Mouse (Mus musculus) ovary, postnatal 14 days (tissue): ENCODE results near the gene Capza2.
"Not testable (repeated sequence)": the region's sequence is repeated elsewhere in the genome, so short reads cannot be mapped to it uniquely, and the experiment has no call there.

ENCODE experiments used
- DNase-seq: peaks from one replicate; pipeline ENCODE4 v3.0.0; 2022; ENCODE audit warnings: low spot score

Gene Capza2

DNA sequence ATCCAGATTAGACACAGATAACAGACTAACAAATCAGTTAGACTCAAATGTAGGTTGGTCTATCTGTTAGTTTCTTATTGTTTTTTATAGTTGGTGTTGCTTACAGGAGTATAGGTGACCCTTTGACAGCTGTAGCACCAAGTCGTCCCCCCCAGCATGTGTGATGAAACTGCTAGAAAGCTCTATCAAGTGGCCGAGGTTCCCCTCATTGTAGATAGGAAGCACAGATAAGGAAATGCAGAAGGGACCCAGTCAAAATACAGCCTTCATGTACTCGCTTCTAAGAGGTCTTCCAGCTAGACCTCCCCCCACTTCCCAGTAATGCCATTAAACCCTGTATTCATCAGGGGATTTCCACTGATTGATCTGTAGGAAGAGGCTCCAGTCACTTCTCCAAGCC is 6.7 kb downstream of the Capza2 start:
- DNase-seq, result no peak

DNA sequence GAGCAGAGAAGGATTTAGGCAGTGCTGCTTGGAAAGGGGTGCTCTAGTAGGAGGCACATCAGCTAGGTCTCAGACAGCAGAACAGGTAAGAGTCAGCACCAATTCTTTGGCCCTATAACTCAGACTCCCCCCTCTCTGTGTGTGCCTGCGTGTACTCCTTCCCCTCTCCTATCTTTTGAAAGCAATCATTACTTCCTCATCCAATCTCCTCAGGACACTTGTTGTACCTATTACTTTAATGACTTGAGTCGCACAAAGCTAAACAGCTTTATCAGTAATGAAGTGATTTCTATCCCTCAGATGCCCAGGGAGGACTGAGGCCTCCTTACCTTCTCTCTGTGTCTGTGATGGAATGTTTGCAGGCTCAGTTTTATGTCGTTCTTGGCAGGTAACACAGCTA is 10.1 kb downstream of the Capza2 start:
- DNase-seq, result no peak

DNA sequence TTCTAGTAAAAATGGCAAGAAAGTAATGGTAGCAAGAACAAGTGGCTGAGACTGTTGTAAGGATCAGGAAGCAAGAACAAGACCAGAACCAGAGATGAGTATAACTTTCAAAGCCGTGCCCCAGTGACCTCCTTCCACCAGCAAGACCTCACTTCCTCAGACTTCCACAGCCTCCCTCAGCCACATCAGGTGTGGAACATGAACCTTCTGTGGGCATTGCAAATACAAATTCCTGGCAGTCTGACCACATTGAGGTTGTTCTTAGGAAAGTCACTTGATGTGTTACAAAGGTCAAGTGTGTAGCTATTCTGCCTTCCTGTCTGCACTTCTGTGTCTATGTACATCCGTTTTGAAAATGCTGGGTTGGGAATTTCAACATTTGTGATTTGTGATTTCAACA is 16.1 kb downstream of the Capza2 start:
- DNase-seq, result no peak

DNA sequence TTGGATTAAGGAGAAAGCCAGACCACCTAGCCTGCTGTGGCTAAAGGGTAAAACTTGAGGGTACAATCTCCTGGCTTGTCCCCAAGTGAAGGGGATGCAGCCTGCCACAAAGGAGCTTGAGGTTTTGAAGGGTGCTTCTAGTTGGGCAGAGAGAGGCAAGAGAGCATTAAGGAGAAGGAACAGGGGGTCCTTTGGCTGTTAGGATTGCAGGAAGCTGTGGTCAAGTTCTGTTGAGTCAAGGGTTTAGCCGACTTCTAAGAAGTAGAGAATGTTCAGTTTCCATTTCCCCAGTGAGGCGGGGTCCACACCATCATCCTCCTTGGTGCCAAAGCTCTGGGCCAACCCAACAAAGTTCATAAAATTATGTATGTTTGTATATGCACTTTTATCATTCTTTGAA is 19.0 kb downstream of the Capza2 start:
- no peak for DNase-seq

DNA sequence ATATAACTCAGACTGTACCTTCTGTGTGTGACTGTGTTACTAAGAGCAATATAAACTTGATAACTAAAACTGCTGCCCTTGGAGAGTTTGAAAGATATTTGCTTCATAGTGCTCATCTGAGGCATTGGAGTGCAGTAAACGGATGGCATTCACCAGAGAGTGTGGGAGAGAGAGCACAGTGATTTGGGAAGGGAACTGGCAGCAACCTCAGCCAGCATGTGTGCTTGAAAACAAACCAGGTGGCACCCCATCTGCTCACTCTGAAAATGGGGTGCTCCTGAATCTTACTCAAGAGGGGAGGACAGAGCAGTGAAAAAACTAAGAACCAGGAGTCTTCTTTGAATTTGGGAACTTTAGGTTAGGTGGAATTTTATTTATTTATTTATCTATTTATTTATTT is 21.3 kb downstream of the Capza2 start:
- no peak for DNase-seq

DNA sequence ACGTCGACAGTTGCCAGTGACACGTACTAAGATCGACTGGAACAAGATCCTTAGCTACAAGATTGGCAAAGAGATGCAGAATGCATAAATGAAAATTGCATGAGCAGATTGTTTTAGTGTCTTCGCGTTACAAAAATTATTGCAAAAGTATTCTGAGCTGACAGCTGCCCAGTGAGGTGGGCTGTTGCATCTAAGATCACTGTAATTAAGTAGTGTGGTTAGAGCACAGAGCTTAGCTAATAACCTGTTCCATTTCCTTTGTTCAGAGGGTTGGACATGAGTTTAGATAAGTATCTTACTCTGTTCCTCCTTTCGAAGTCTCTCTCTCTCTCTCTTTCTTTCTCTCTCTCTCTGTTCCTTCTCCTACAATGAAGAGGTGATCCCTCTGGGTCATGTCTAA is 29.3 kb downstream of the Capza2 start:
- no peak for DNase-seq

DNA sequence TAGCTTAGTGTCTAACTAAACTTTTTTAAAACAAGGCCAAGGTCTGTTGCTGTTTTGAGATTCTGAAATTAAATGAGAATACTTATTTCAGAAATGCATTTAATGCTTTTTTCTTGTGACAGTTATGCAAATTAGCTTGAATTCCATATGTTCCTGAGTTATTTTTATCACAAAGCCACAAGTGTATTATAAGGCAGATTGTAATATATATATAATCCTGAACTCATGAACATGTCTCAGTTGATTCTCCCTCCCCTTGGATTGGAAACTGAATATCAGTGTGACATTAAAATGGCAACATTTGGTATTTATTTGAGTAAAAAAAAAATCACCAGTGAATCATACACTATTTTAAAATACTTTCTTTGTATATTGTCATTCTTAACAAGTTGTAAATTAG is 30.0 kb downstream of the Capza2 start:
- DNase-seq, result no peak

DNA sequence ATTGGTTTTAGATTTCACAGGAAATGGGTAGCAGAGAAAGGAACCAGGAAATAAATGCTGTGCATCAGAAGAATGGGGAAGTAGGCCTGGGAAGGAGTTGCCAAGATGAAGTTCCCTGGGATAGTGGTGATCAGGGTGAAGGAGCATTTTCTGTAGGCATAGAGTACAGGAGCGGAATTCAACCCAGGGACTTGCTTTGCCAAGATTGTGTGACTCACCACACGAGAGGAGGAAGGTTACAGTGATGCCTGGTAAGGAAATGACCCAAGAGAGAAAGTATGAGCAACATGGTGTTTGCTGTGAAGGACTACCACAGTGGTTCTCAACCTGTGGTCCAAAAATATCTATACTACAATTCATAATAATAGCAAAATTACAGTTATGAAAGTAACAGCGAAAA is 31.8 kb downstream of the Capza2 start:
- DNase-seq, result no peak

DNA sequence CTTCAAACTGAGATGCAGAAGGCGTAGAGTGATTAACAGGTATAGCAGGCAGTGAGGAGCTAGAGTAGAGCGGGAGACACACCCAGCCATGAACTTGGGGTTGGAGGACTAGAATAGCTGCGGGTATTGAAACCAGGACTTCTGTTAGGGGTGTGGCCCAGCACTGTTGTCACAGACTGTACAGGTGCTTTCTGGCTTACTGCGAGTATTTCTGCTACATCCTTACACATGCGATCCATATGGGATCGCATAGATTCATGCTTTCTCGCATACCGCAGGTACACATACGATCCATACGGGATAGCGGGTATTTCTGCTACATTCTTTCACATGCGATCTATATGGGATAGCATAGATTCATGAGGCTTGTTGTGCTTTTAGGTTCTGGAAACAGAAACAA is 32.3 kb downstream of the Capza2 start:
- no peak for DNase-seq

DNA sequence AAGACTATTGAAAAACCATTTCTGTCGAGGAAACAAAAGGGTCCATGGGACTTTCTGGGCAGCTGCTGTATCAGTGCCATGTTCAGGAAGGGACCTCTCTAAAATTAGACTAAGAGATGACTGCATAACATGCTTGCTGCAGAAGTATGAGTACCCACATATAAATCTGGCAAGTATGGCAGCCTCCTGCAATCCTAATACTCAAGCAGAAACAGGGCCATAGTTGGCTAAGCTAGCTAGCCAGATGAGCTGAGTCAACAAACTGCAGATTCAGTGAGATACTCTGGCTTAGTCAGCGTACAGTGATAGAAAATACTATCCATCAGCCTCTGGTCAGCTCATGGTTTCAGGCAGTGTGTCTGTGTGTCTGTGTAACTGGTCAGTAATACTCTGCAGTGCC is 33.8 kb downstream of the Capza2 start:
- DNase-seq, result no peak

DNA sequence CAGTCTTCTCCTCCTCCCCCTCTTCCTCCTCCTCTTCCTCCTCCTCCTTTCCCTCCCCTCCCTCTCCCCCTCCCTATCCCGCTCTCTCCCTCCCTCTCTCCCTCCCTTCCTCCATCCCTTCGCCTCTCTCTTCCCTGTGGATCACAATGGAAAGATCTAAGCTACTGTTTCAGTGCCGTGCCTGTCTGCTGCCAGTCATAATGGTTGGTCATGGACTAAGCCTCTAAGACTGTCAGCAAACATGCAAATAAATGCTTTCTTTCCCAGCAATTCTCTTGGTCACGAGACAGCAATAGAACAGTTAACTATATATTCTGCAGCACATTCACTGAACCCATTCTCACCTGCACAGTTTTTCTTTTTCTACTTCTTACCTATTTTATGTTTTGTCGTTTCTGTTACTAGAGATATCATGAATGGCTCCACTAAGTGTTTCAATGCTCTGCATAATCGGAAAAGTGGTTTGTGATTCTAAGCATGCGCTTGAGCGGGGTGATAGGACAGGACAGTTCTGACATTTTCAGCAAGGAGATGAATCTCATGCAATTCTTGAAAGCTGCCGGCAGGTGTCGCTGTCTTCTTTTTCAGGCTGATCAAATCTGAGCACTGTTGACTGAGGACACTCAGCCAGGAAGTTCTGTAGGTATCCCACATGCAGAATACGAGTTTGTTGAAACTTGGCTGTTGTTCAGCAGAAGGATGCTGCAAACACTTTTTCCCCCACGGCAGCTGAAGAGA is 39.2 kb downstream of the Capza2 start:
- peak; percentile 38 for DNase-seq

DNA sequence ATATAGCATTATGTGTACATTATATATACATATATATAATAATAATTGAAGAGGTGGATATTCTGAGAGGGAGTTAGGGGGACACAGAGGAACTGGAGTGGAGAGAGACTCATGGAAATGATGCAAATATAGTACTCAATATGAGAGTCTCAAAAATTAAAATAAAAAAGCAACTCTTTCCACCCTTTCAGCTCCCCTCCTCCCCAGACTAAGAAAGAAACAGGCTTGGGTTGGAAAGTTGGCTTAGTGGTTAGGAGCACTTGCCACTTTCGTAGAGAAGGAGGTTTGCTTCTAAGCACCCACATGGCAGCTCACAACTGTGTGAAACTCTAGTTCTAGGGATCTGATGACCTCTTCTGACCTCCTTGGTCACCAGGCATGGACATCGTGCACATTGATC is 41.0 kb downstream of the Capza2 start:
- no peak for DNase-seq

DNA sequence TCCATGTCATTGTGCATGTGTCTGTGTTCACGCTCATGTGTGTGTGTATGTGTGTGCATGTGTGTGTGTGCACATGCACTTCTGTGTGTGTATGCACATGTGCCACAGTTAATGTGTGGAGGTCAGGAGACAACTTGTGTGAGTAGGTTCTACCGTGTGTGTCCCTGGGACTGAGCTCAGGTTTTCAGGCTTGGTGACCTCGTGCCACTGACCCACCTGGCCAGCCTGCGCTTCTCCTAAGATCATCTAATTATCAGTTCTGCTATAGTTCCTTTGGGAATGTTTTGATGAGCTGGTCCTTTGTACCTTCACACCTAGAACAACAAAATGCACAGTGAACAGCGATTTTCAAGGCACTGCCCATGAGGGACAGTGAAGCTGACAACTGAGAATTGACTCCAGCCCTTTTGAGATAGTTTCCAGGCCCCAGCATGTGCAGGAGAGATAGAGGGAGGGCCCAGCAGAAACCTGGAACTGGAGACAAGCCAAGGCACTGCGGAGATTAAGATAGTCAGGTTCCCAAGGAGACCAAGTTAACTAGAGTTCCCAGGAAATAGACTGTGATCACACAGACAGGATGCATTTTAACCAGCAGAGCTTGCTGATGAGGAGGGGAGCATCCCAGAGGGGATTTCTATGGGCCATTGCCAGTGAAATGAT is 44.4 kb downstream of the Capza2 start:
- DNase-seq, result no peak

DNA sequence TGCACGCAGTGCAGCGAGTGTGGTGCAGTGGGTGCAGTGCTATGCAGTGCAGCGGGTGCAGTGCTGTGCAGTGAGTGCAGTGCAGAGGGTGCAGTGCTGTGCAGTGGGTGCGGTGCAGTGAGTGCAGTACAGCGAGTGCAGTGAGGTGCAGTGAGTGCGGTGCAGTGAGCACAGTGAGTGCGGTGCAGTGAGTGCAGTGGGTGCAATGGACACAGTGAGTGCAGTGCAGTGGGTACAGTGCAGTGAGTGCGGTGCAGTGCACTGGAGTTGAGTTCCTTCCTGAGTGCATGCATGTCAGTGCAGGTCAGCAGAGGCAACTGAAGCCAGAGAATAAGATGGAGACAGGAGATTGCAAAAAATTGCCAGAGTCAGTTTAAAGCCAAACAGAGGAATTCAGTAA is 45.8 kb downstream of the Capza2 start:
- no peak for DNase-seq

DNA sequence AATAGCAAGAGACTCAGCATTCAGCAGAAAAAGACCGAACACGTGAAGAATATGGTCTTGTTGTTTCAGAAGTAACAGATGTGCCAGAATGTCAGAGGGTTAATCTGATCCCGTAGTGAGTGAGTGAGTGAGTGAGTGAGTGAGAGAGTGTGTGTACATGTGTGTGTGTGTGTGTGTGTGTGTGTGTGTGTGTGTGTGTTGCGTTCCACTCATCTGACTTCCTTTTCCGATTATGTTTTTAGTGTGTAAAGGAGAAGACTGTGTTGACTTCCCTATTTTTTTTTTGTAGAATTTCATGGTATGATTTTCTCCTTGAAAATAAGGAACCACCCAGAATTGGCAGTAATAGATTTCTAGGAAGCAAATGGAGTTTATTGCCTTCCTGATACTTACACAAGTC is 52.6 kb downstream of the Capza2 start:
- no peak for DNase-seq

DNA sequence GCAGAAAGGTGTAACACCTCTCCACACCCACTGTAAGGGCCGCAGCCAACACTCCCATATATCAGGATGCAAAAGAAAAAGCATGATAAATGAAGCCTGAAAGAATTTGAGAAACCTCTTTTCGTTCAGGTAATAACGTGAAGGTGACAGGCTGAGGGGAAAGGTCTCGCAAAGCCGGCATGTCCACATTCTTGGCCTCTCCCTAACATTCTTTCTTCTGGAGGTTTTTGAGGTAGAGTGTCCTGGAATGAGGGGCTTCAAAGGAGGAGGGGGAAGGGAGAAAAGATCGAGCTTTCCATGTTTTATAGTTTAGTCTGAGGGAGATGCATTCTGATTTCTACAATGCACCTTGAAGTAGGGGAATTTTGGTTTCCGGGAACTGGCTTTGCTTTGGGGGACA is 56.6 kb downstream of the Capza2 start, which contains the start of gene St7:
Gene St7 (plus strand): TSS at position 287 of the 400 bp plus-strand sequence.
- no peak for DNase-seq

DNA sequence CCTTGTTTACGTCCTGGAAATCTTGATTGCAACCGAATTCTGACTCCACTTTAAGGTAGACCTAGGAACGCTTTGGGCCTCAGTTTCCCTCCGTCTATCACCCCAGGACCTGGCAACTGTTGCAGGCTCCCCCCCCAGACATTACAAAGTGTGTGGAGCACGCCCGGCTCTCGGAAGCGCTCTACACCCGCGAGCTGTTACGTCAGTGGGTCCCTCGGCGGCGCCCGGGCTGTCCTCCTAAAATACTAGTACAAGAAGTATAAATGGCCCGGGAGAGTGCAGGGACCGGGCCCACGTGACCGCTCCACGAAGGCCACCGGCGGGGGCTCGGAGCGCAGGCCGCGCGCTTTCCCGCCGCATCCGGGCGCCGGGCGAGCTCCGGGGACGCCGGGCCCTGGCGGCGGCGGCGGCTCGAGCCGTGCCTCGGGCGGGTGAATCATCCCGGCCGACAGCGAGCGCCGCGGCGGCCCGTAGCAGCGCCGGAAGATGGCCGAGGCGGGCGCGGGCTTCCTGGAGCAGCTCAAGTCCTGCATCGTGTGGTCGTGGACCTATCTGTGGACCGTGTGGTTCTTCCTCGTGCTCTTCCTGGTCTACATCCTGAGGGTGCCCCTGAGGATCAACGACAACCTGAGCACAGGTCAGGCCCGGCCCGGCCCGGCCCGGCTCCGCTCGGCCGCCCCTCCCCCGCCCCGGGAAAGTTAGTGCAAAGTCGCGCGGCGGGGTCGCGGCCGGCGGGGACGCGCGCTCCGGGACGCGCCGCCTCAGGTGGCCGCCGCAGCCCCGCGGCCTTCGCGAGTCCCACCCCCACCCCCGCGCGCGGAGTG is 57.9 kb downstream of the Capza2 start:
- peak; percentile 46 for DNase-seq

DNA sequence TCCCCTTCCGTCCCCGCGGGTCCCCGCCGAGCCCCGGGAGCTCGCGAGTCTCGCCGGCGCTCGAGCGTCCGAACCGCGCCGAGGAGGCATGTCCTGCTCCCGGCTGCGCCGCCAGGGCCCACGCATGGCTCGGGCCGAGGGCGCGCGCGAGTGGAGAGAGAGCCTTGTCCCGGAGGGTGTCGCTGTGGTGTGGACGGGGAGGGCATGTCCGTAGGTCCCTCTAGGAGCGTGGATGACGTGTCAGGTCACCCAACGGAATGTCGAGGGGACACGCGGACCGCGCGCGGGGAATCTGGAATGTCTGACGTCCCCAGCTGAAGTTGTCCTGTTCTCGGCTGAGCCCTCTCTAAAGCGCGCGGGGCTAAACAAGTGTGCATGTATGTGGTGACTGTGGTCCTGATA is 58.5 kb downstream of the Capza2 start:
- DNase-seq, result peak; percentile 58

DNA sequence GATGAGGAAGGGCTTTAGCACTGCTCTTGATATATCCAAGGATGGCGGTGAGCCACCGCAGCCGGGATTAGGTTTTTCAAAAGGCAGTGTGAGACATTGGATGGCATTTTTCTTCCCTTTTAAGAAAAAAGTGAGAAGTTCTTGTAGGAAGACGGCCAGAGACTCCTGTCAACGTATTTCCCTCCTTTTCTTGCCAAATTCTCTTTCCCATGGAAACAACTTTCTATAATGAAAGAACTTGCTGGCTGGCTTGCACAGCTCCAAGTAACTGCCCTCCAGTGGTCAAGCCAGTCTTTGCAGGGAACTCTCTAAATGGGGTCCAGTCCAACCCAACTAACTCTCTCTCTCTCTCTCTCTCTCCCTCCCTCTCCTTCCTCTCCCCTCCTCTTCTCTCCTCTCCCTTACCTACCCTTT is 60.3 kb downstream of the Capza2 start:
- DNase-seq, result peak; percentile 39

DNA sequence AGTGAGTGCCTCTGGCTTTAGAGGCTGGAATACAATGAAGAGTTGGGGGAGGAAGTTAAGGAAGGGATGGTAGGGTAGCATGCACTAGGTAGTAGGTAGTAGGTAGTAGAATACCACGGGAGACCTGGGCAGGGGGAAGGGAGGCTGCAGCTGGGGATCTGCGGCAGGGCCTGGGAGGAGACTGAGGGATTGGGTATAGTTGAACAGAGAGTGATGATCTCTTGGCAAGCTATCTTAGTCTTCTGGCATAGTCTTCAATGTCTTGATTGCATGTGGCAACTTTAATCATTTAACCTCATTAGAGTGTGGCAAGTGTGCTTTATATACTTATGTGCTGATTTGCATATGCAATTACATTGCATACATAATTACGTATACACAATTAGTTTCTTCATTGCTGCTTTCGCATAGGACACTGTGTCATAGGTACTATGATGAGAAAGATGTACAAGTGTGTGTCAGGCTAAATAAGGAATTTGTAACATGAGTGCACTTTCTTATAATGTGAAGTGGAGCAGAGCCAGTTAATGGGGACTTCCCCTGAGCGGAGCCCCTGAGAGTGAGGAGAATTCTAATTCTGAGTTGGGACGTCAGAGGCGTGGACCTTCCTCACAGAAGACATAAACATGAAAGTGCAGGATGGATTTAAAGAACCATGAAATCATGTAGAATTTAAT is 65.0 kb downstream of the Capza2 start:
- no peak for DNase-seq

DNA sequence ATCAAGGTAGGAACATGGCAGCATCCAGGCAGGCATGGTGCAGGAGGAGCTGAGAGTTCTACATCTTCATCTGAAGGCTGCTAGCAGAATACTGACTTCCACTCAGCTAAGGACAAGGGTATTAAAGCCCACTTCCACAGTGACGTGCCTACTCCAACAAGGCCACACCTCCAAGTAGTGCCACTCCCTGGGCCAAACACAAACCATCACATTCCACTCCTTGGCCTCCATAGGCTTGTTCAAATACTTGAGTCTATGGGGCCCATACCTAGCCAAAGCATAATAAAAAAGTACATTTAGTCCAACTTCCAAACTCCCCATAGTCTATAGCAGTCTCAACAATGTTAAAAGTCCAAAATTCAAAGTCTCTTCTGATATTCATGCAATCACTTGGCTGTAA is 68.0 kb downstream of the Capza2 start:
- DNase-seq, result not testable (repeated sequence)

DNA sequence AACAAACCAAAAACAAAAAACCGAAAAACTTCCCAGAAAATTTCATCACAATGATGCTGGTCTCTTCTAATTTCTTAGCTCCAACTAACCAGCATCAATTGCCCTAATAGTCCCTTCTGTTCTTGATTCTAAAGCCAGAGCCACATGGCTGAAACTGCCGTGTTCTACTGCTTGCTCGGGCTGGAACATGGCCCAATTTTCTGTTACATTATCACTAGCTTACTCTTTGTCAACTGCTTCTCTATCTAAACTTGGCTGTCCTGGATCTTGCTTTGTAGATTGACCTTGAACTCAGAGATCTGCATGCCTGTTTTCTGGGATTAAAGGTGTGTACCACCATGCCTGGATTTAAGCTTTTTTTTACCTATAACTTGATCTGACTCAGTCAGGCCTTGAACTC is 69.9 kb downstream of the Capza2 start:
- no peak for DNase-seq
